Mouse (Mus musculus): Measurements from ENCODE around the gene Cyb5d1.

GRCm38 (mm10) chr11:69356544-69356943, 38.9 kb downstream of the Cyb5d1 start:
- no peak for TF ChIP-seq CTCF (IDR thresholded peaks at IDR 0.05; ENCODE audit: low read depth)
- no peak for TF ChIP-seq EP300 (IDR thresholded peaks at IDR 0.05; ENCODE audit: low read depth)

All from liver, embryonic 14.5 days (tissue).